Mouse (Mus musculus) stomach, adult 2 months (tissue): Measurements from ENCODE around the gene Gm3633. TPM values are rescaled to one million over a fixed set of nuclear protein-coding genes. Genes with fewer than 3 reads are reported as not detected.

Experiments used
- polyA plus RNA-seq: library from polyadenylated mRNA; depleted of rRNA; stranded (reverse); fragments of >200 nt; gene quantifications from 2 replicates; pipeline ENCODE4 v1.2.3, GENCODE M21; 2012; rRNA removed

Gm3633 gene
- not detected in 2 replicates for polyA plus RNA-seq

DNA sequence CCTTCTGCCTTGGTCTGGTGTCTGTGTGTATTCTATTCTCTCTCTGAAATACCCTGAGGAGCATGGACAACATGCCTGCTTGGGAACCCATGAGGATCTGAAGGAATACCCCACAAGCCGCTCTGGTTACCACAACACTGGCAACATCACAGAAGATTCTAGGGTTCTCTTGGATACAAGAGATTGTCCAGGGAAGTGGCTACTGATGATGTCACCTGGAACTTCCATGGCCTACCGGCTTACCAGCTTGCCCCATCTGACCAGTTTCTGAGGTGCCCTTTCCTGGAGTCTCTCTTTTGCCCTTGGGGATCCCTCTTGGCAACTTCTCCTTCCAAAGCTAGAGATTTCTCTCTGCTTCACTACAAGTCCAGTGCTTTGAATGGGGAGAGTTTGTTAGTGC lies at the start of gene Gm3633:
Gene Gm3633 (minus strand): TSS at position 101 of the 400 bp plus-strand sequence.

GRCm38 (mm10) chr14:42655638-42656037 lies 13.9 kb upstream of the Gm3633 start, which contains the start of gene Gm10378:
Gene Gm10378 (plus strand): TSS chr14:42655938.

GRCm38 (mm10) chr14:42599782-42600181 lies 41.9 kb downstream of the Gm3633 start, which contains the start of gene Gm17124:
Gene Gm17124 (minus strand): TSS chr14:42599882.

Other genes starting within 250 kb of the Gm3633 start
- not detected in 2 replicates for gene Gm8005, start 202.2 kb downstream of the Gm3633 start, polyA plus RNA-seq
- gene Gm8011, start 178.0 kb downstream of the Gm3633 start, polyA plus RNA-seq = not detected in 2 replicates
- not detected in 2 replicates for gene Gm8020, start 139.6 kb downstream of the Gm3633 start, polyA plus RNA-seq
- not detected in 2 replicates for gene Gm8024, start 117.6 kb downstream of the Gm3633 start, polyA plus RNA-seq
- not detected in 2 replicates for gene Gm17124, start 42.0 kb downstream of the Gm3633 start, polyA plus RNA-seq
- not detected in 2 replicates for gene Gm10378, start 14.0 kb upstream of the Gm3633 start, polyA plus RNA-seq
- not detected in 2 replicates for gene Gm3015, start 126.9 kb upstream of the Gm3633 start, polyA plus RNA-seq
- not detected in 2 replicates for gene Gm10377, start 156.1 kb upstream of the Gm3633 start, polyA plus RNA-seq
- not detected in 2 replicates for gene Gm21977, start 211.6 kb upstream of the Gm3633 start, polyA plus RNA-seq